Mouse (Mus musculus) hindbrain, embryonic 14.5 days (tissue): ENCODE results near the gene Tex11. TPM values are rescaled to one million over a fixed set of nuclear protein-coding genes. Genes with fewer than 3 reads are reported as not detected.
"Not testable (repeated sequence)": the region's sequence is repeated elsewhere in the genome, so short reads cannot be mapped to it uniquely, and the experiment has no call there.

ENCODE experiments used
- ATAC-seq: fragments of 200-750 bp; cut with Nextera tagmentation; 2 replicates; pipeline ENCODE4 v1.8.0; 2017; ENCODE audit warnings: moderate number of reproducible peaks, mild to moderate bottlenecking, moderate TSS enrichment, moderate library complexity; ENCODE audit not compliant: low FRiP score
- DNase-seq: peaks from one replicate; pipeline ENCODE4 v3.0.0-alpha.2; 2015; ENCODE audit warnings: low spot score
- H3K27ac ChIP-seq: fragments of 300-500 bp; sonication (generic); 2 replicates; pipeline ENCODE4 v1.5.1; 2014; ENCODE audit warnings: mild to moderate bottlenecking, moderate library complexity
- H3K27me3 ChIP-seq: fragments of 300-500 bp; sonication (generic); 2 replicates; pipeline ENCODE4 v1.6.1; 2014; ENCODE audit warnings: mild to moderate bottlenecking, low read length, mixed read lengths; ENCODE audit not compliant: control insufficient read depth, insufficient read depth
- H3K36me3 ChIP-seq: fragments of 300-500 bp; sonication (generic); replicated peaks from 2 replicates; pipeline ENCODE4 v1.6.1; 2014; ENCODE audit not compliant: control insufficient read depth, insufficient read depth
- H3K4me1 ChIP-seq: fragments of 300-500 bp; sonication (generic); replicated peaks from 2 replicates; pipeline ENCODE4 v1.6.1; 2014; ENCODE audit warnings: antibody characterized with exemption, low read length, mixed read lengths; ENCODE audit not compliant: control insufficient read depth, insufficient read depth
- H3K4me2 ChIP-seq: fragments of 300-500 bp; sonication (generic); replicated peaks from 2 replicates; pipeline ENCODE4 v1.6.1; 2014; ENCODE audit warnings: mild to moderate bottlenecking, moderate library complexity
- H3K4me3 ChIP-seq: fragments of 300-500 bp; sonication (generic); replicated peaks from 2 replicates; pipeline ENCODE4 v1.5.1; 2014; ENCODE audit warnings: mild to moderate bottlenecking, low read length
- H3K9ac ChIP-seq: fragments of 300-500 bp; sonication (generic); 2 replicates; pipeline ENCODE4 v1.6.1; 2014
- H3K9me3 ChIP-seq: fragments of 300-500 bp; sonication (generic); 2 replicates; pipeline ENCODE4 v1.6.1; 2016; ENCODE audit warnings: low read length; ENCODE audit not compliant: control insufficient read depth
- WGBS: fragments of 180-500 bp; shearing (Covaris S2); extraction: QIAGEN DNeasy Blood & Tissue Kit; methylation state at CpG from one replicate; pipeline ENCODE4 v1.1.7; 2014; 5-methylcytosine and 5-hydroxymethylcytosine counted together
- polyA plus RNA-seq: library from polyadenylated mRNA; unstranded; fragments of >200 nt; fragmentation: Nextera tagmentation; extraction: Ambion mirVana; gene quantifications from 2 replicates; pipeline ENCODE4 v1.2.1, GENCODE M21; 2014

Gene Tex11
- polyA plus RNA-seq: 0.17 TPM in 1 of 2 replicates, not detected in the other

DNA sequence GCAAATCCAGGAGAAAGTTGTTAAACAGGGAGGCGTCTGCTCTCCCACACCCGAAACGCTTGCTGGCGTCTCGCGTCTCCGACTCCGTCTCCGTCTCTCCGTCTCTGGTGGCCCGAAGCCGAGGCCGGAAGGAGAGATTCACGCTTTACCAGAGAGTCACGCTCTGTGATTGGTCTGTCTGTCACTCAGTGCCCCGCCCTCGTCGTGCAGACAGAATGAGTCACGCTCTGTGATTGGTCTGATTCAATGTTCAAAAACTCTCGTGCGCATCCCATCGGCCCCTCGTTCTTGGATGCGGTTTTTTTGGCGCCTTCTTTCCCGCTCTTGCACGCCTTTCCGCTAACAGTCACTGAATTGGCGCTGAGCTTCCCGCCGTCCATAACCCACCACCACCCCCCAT is at the start of gene Tex11:
Gene Tex11 (minus strand): TSS at position 127 of the 400 bp plus-strand sequence.
- no peak for ATAC-seq
- no peak within 1 kb of the TSS for H3K27ac ChIP-seq
- H3K9ac ChIP-seq: no peak within 1 kb of the TSS
- WGBS: 95% methylated on average over 31 of the region's 31 CpGs
- H3K9me3 ChIP-seq: no peaks in the 10 kb centered on the region
- no peak for DNase-seq
- no peaks in the 10 kb centered on the region for H3K4me1 ChIP-seq
- no peak within 1 kb of the TSS for H3K4me3 ChIP-seq
- no peak within 1 kb of the TSS for H3K4me2 ChIP-seq
- no peaks in the 10 kb centered on the region for H3K36me3 ChIP-seq
- H3K27me3 ChIP-seq: no peaks in the 10 kb centered on the region

DNA sequence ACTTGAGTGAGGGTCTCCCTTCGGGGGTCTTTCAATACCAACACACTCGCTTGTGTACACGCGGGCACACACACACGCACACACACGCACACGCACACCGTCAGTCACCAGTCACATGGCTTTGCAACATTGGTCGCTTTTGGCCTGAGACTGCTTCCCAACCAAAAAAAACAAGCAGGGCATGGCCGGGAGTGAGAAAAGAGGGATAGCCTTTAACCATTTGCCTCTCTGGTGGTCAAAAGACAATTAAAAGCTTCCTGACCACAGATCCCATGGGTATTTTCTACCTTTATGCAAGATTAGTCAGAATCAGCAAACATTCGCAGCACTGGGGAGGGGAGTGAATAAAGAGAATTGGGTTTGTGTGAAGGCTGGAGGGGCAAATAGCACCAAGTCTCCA is 26.5 kb upstream of the Tex11 start, which contains the start of gene Slc7a3:
Gene Slc7a3 (minus strand): TSS at position 101 of the 400 bp plus-strand sequence.
- no peak within 1 kb of the TSS for H3K9ac ChIP-seq
- DNase-seq (no peak), ATAC-seq (no peak)
- WGBS: 36% methylated on average over 11 of the region's 11 CpGs
- peaks cover 10% of the 10 kb centered on the region for H3K27me3 ChIP-seq
- H3K4me3 ChIP-seq: peak within 1 kb of the TSS; percentile 30
- H3K4me1 ChIP-seq: no peaks in the 10 kb centered on the region
- H3K4me2 ChIP-seq: peak within 1 kb of the TSS; percentile 55
- H3K27ac ChIP-seq: no peak within 1 kb of the TSS
- no peaks in the 10 kb centered on the region for H3K9me3 ChIP-seq
- H3K36me3 ChIP-seq: no peaks in the 10 kb centered on the region

DNA sequence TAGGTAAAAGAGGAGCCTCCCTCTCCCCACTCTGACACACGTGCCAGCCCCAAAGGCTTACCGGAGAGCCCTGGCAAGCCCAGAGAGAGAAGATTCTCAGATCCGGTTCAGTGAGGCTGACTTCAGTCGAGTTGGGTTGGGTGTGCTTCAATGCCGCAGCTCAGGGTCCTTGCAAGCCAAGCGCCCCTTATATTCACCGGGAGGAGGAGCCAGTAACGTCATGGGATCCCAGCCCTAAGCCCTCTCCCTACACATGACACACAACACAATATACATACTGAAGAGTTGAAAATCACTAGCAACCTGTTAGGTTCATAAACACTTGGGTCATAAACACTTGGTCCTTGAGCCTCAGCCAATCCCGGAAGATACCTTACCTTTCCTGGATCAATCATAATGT is 25.7 kb upstream of the Tex11 start:
- not testable (repeated sequence) for ATAC-seq, H3K4me1 ChIP-seq, H3K36me3 ChIP-seq, H3K27ac ChIP-seq, H3K9me3 ChIP-seq, H3K9ac ChIP-seq, DNase-seq
- H3K4me3 ChIP-seq: peak overlapping the region; percentile 30
- H3K27me3 ChIP-seq: peaks cover 10% of the 10 kb centered on the region
- WGBS: 30% methylated on average over 7 of the region's 9 CpGs
- H3K4me2 ChIP-seq: peak overlapping the region; percentile 55

DNA sequence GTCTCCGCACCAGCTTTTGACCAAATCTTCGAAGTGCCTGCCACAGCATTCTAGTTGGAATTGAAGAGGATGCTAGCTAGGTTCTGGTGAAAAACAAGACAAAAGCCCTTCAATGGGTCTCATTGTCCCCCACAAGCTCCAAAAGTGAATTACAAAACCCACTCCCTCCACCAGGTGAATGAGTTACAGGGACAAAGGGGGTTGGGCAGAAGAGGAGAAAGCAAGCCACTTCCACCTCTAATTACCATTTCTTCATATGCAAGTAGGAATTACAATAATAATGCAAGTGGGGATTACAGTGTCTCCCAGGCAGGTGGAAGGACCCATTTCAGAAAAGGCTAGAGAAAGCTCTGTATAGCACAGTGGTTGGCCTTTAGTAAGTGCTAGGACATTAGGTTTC is 24.7 kb upstream of the Tex11 start:
- Histone ChIP-seq H3K4me1 (no peaks in the 10 kb centered on the region), H3K4me3 (no peak overlapping the region), H3K4me2 (peak overlapping the region; percentile 55; the same call in 1 of the 2 replicates), H3K27me3 (peaks cover 10% of the 10 kb centered on the region), H3K9me3 (no peaks in the 10 kb centered on the region), H3K9ac (no peak overlapping the region), H3K27ac (no peak overlapping the region), H3K36me3 (no peaks in the 10 kb centered on the region)
- whole genome bisulfite sequencing: 43% methylated on average over 2 of the region's 2 CpGs
- ATAC-seq (no peak), DNase-seq (no peak)

DNA sequence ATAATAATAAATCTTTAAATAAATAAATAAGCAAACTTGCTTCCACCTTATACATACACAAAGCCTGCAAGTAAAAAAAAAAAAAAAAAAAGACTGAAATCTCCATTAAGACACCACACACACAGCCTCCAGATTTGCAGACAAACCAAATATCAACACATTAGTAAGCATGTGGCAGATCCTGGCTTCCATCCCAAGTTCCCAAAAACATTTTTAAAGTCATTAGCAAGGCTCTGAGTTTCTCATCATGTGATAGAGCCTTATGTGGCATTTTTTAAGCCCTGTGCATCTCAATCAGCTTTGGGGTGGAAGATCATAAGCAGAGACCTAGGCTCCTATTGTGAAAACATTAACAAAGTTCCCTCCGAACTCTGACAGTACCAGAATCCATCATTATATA is 5.8 kb upstream of the Tex11 start:
- no peak overlapping the region for H3K27ac ChIP-seq
- no peaks in the 10 kb centered on the region for H3K36me3 ChIP-seq
- DNase-seq (no peak), ATAC-seq (no peak)
- H3K9me3 ChIP-seq: no peaks in the 10 kb centered on the region
- no peak overlapping the region for H3K4me2 ChIP-seq
- H3K9ac ChIP-seq: no peak overlapping the region
- no peaks in the 10 kb centered on the region for H3K4me1 ChIP-seq
- H3K27me3 ChIP-seq: no peaks in the 10 kb centered on the region
- WGBS: 81% methylated on average over 1 of the region's 1 CpGs
- no peak overlapping the region for H3K4me3 ChIP-seq

DNA sequence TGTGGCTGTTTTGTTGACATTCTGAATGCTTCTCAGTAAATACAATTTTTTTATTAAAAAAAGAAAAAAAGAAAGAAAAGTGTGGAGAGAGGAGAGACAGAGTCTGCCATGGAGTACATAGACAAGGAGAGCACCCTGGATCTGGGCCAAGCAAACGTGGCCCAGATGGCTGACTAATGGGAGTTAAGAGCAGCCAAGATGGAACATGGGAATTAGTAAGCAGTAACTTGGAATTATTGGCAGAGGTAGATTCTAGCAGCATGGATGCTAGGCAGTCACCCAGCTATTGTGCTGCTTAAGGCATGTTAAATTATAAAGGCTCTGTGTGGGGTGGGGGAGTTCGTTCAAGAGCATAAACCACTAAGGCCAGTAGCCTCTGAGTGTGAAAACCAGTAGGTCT is 4.0 kb upstream of the Tex11 start:
- Histone ChIP-seq H3K4me3 (no peak overlapping the region), H3K4me1 (no peaks in the 10 kb centered on the region), H3K9me3 (no peaks in the 10 kb centered on the region), H3K27me3 (no peaks in the 10 kb centered on the region), H3K9ac (no peak overlapping the region), H3K36me3 (no peaks in the 10 kb centered on the region), H3K27ac (no peak overlapping the region), H3K4me2 (no peak overlapping the region)
- ATAC-seq (no peak), DNase-seq (no peak)
- WGBS: 74% methylated on average over 2 of the region's 2 CpGs

DNA sequence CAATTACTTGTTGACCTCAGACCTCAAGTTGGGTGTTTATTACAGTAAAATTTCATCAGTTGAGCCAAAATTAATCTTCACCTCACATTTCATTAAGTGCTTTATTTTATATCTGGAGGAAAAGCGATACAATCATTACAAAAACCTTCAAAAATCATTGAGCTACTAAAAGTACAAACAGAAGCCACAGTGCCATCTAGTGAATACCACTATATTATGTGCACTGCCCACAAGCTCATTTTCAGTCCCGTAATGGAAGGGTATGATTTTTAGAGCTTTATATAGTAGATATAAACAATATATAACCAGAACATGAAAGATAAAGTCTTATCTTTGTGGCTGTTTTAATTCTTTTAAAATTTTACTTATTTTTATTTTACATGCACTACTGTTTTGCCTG is 115.8 kb downstream of the Tex11 start:
- Histone ChIP-seq H3K27ac (no peak overlapping the region), H3K4me2 (no peak overlapping the region), H3K36me3 (no peaks in the 10 kb centered on the region), H3K9ac (no peak overlapping the region), H3K9me3 (no peaks in the 10 kb centered on the region), H3K4me3 (no peak overlapping the region), H3K4me1 (no peaks in the 10 kb centered on the region), H3K27me3 (no peaks in the 10 kb centered on the region)
- DNase-seq (peak; percentile 61), ATAC-seq (no peak)
- WGBS: 39% methylated on average over 2 of the region's 2 CpGs

DNA sequence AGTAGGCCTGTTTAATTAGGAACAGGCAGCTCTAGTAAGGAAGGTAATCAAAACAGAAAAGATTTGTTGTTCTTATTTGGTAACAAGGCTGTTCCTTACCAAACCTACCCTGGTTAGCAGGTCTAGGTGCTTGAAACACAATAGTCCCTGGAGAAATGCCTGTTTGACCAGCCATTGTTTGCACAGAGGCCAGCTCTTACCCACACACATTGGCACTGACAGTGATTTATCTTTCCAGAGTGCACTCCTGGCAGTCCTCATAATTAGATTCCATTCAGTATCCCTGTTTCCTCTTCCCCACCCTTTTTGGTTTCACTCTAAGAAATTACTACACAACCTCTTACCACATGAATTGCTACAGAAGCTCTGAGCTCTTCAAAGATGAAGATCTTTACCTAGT is 220.3 kb downstream of the Tex11 start:
- Histone ChIP-seq H3K4me3 (no peak overlapping the region), H3K4me1 (no peaks in the 10 kb centered on the region), H3K36me3 (no peaks in the 10 kb centered on the region), H3K9ac (no peak overlapping the region), H3K4me2 (no peak overlapping the region), H3K9me3 (no peaks in the 10 kb centered on the region), H3K27ac (no peak overlapping the region), H3K27me3 (no peaks in the 10 kb centered on the region)
- ATAC-seq: no peak
- no peak for DNase-seq

DNA sequence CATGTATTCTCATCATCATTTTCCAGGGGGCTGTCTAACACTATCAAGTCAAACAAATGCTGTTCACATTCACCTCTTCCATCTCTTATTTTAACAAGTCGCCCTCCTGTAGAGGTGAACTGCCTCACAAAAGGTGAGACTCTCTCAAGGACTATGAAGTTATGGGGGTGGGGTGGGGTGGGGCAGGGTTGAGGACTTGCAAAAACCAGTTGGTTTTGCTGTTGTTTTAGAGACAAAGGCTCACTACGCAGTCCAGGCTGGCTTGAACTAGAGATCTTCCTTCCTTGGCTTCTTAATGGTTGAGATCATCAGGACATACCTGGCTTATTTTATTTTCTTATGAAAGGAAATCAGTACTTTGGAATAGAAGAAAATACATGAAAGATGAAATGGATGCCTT is 226.7 kb downstream of the Tex11 start:
- Histone ChIP-seq H3K4me3 (no peak overlapping the region), H3K36me3 (no peaks in the 10 kb centered on the region), H3K27me3 (0 out of 2 replicates have a peak, but pooled peaks cover 4% of the 10 kb centered on the region), H3K9me3 (no peaks in the 10 kb centered on the region), H3K4me1 (no peaks in the 10 kb centered on the region), H3K9ac (no peak overlapping the region), H3K4me2 (no peak overlapping the region), H3K27ac (no peak overlapping the region)
- ATAC-seq: no peak
- no peak for DNase-seq
- WGBS: 89% methylated on average over 2 of the region's 2 CpGs

DNA sequence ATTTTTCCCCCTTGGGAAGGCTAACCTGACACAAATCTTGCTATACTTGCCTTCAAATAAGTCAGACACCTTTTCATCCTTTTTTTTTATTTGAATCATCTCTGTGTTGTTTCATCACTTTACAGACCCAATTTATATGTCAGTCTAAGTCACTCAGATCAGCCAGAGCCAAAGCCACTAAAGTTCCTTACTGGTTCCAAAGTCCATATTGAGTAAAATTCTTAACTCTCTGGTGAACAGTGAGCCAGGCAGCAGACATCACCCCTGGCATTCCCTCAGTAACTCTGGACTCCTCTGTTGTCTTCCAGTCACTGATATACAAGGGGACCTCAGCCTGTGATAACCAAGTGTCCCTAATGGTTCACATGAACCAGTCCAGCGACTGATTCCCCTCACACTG is 233.9 kb downstream of the Tex11 start:
- H3K36me3 ChIP-seq: no peaks in the 10 kb centered on the region
- DNase-seq (no peak), ATAC-seq (no peak)
- H3K9me3 ChIP-seq: no peaks in the 10 kb centered on the region
- no peak overlapping the region for H3K4me2 ChIP-seq
- H3K4me1 ChIP-seq: no peaks in the 10 kb centered on the region
- no peak overlapping the region for H3K9ac ChIP-seq
- no peak overlapping the region for H3K27ac ChIP-seq
- WGBS: 76% methylated on average over 1 of the region's 1 CpGs
- H3K27me3 ChIP-seq: 0 out of 2 replicates have a peak, but pooled peaks cover 4% of the 10 kb centered on the region
- H3K4me3 ChIP-seq: no peak overlapping the region
